Mouse (Mus musculus): ENCODE results near the gene Rhbdf2. TPM values are rescaled to one million over a fixed set of nuclear protein-coding genes. Genes with fewer than 3 reads are reported as not detected.

The Rhbdf2 gene
- total and polyA plus RNA-seq, 2 experiments from 2014 or later: 1.0 to 3.4 TPM

DNA sequence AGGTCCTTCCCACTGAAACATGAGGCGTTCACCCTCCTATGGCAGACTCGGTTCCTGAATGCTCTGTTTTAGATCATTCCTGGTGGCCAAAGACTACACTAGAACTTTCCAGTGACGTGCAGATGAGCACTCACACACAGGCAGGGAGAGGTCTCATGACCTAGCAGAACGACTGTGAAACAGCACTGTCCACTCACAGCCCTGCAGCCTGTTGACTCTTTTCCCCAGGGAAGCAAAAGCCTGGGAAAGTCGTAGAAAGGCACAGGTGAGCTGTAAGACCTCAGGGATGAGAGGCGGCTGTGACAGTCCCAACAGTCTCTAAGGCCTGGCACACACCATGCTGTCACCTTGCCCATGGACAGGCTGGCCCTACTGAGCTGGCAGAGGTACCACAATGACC is 70.5 kb downstream of the Rhbdf2 start:
- no peak overlapping the region for H3K9ac ChIP-seq (replicated peaks; ENCODE audit: low read length, poor library complexity, severe bottlenecking)

GRCm38 (mm10) chr11:116555572-116555971 is 71.2 kb downstream of the Rhbdf2 start:
- no peaks in the 10 kb centered on the region for H3K27me3 ChIP-seq (ENCODE audit: insufficient read depth, low read length)
- no peak for TF ChIP-seq CTCF (IDR thresholded peaks at IDR 0.05)
- H3K4me2 ChIP-seq (ENCODE audit: low read depth, low read length, poor library complexity, severe bottlenecking): peak overlapping the region; percentile 29
- H3K9ac ChIP-seq (replicated peaks; ENCODE audit: low read length, poor library complexity, severe bottlenecking): no peak overlapping the region; the same call in 1 of the 2 replicates
- ATAC-seq (ENCODE audit: low FRiP score) (no peak), DNase-seq (ENCODE audit: low spot score) (peak; percentile 52)
- no peak overlapping the region for H3K4me3 ChIP-seq (ENCODE audit: low read depth, low read length)
- WGBS: 75% methylated on average over 1 of the region's 1 CpGs
- H3K36me3 ChIP-seq (ENCODE audit: insufficient read depth, low read length): no peaks in the 10 kb centered on the region
- peaks cover 20% of the 10 kb centered on the region for H3K4me1 ChIP-seq (ENCODE audit: insufficient read depth, low read length)
- no peaks in the 10 kb centered on the region for H3K9me3 ChIP-seq (ENCODE audit: low read length)
- peak overlapping the region; percentile 57; the same call in 1 of the 2 replicates for H3K27ac ChIP-seq (ENCODE audit: low read depth, low read length)

More for the DNA sequence above, 70.5 kb downstream of the Rhbdf2 start:
- Histone ChIP-seq H3K4me1 (ENCODE audit: insufficient read depth, low read length) (peaks cover 20% of the 10 kb centered on the region), H3K27ac (ENCODE audit: low read depth, low read length) (peak overlapping the region; percentile 57), H3K9me3 (ENCODE audit: low read length) (no peaks in the 10 kb centered on the region), H3K27me3 (ENCODE audit: insufficient read depth, low read length) (no peaks in the 10 kb centered on the region), H3K36me3 (ENCODE audit: insufficient read depth, low read length) (no peaks in the 10 kb centered on the region), H3K4me2 (ENCODE audit: low read depth, low read length, poor library complexity, severe bottlenecking) (no peak overlapping the region), H3K4me3 (ENCODE audit: low read depth, low read length) (no peak overlapping the region)
- no peak for TF ChIP-seq CTCF (IDR thresholded peaks at IDR 0.05)
- DNase-seq (ENCODE audit: low spot score): no peak
- WGBS: 63% methylated on average over 6 of the region's 6 CpGs
- no peak for ATAC-seq (ENCODE audit: low FRiP score)

- H3K27me3 ChIP-seq (ENCODE audit: insufficient read depth, low read length): no peaks in the 10 kb centered on the region
- H3K9ac ChIP-seq (replicated peaks; ENCODE audit: low read length, poor library complexity, severe bottlenecking): peak overlapping the region; percentile 13; the same call in 1 of the 2 replicates
- no peaks in the 10 kb centered on the region for H3K36me3 ChIP-seq (ENCODE audit: insufficient read depth, low read length)
- no peaks in the 10 kb centered on the region for H3K9me3 ChIP-seq (ENCODE audit: low read length)
- TF ChIP-seq CTCF (IDR thresholded peaks at IDR 0.05): peak; percentile 87
- H3K4me1 ChIP-seq (ENCODE audit: insufficient read depth, low read length): peaks cover 20% of the 10 kb centered on the region
- 0 out of 2 replicates have a peak overlapping the region, but pooled peaks have one; percentile 38 for H3K27ac ChIP-seq (ENCODE audit: low read depth, low read length)
- no peak overlapping the region for H3K4me2 ChIP-seq (ENCODE audit: low read depth, low read length, poor library complexity, severe bottlenecking)
- no peak for ATAC-seq (ENCODE audit: low FRiP score)
- WGBS: 28% methylated on average over 12 of the region's 12 CpGs
- no peak overlapping the region for H3K4me3 ChIP-seq (ENCODE audit: low read depth, low read length)
- DNase-seq (ENCODE audit: low spot score): peak; percentile 88
Measured at GRCm38 (mm10) chr11:116554171-116554878, 72.5 kb downstream of the Rhbdf2 start.

GRCm38 (mm10) chr11:116552194-116552593 is 74.6 kb downstream of the Rhbdf2 start:
- Histone ChIP-seq H3K27me3 (ENCODE audit: insufficient read depth, low read length) (no peaks in the 10 kb centered on the region), H3K9ac (replicated peaks; ENCODE audit: low read length, poor library complexity, severe bottlenecking) (no peak overlapping the region), H3K4me1 (ENCODE audit: insufficient read depth, low read length) (peaks cover 20% of the 10 kb centered on the region), H3K9me3 (ENCODE audit: low read length) (no peaks in the 10 kb centered on the region), H3K4me2 (ENCODE audit: low read depth, low read length, poor library complexity, severe bottlenecking) (no peak overlapping the region), H3K27ac (ENCODE audit: low read depth, low read length) (no peak overlapping the region), H3K4me3 (ENCODE audit: low read depth, low read length) (no peak overlapping the region), H3K36me3 (ENCODE audit: insufficient read depth, low read length) (peaks cover 9% of the 10 kb centered on the region)
- 88% methylated on average over 1 of the region's 1 CpGs for whole genome bisulfite sequencing
- no peak for ATAC-seq (ENCODE audit: low FRiP score)
- no peak for TF ChIP-seq CTCF (IDR thresholded peaks at IDR 0.05)
- DNase-seq (ENCODE audit: low spot score): no peak

GRCm38 (mm10) chr11:116550748-116551147 is 76.1 kb downstream of the Rhbdf2 start:
- H3K4me3 ChIP-seq (ENCODE audit: low read depth, low read length): no peak overlapping the region

GRCm38 (mm10) chr11:116549273-116550038 is 77.4 kb downstream of the Rhbdf2 start:
- no peaks in the 10 kb centered on the region for H3K9me3 ChIP-seq (ENCODE audit: low read length)
- WGBS: 91% methylated on average over 11 of the region's 11 CpGs
- peaks cover 3% of the 10 kb centered on the region; the same call in 1 of the 2 replicates for H3K4me1 ChIP-seq (ENCODE audit: insufficient read depth, low read length)

More at GRCm38 (mm10) chr11:116550748-116551147, 76.1 kb downstream of the Rhbdf2 start:
- WGBS: 78% methylated on average over 7 of the region's 7 CpGs
- Histone ChIP-seq H3K27me3 (ENCODE audit: insufficient read depth, low read length) (no peaks in the 10 kb centered on the region), H3K9ac (replicated peaks; ENCODE audit: low read length, poor library complexity, severe bottlenecking) (no peak overlapping the region), H3K9me3 (ENCODE audit: low read length) (no peaks in the 10 kb centered on the region), H3K36me3 (ENCODE audit: insufficient read depth, low read length) (peaks cover 24% of the 10 kb centered on the region), H3K4me2 (ENCODE audit: low read depth, low read length, poor library complexity, severe bottlenecking) (no peak overlapping the region), H3K27ac (ENCODE audit: low read depth, low read length) (no peak overlapping the region), H3K4me1 (ENCODE audit: insufficient read depth, low read length) (peaks cover 13% of the 10 kb centered on the region)
- TF ChIP-seq CTCF (IDR thresholded peaks at IDR 0.05): no peak
- ATAC-seq (ENCODE audit: low FRiP score) (no peak), DNase-seq (ENCODE audit: low spot score) (no peak)

More at GRCm38 (mm10) chr11:116549273-116550038, 77.4 kb downstream of the Rhbdf2 start:
- DNase-seq (ENCODE audit: low spot score) (no peak), ATAC-seq (ENCODE audit: low FRiP score) (no peak)
- Histone ChIP-seq H3K4me2 (ENCODE audit: low read depth, low read length, poor library complexity, severe bottlenecking) (no peak overlapping the region), H3K9ac (replicated peaks; ENCODE audit: low read length, poor library complexity, severe bottlenecking) (no peak overlapping the region), H3K27ac (ENCODE audit: low read depth, low read length) (no peak overlapping the region), H3K27me3 (ENCODE audit: insufficient read depth, low read length) (no peaks in the 10 kb centered on the region), H3K36me3 (ENCODE audit: insufficient read depth, low read length) (peaks cover 37% of the 10 kb centered on the region), H3K4me3 (ENCODE audit: low read depth, low read length) (no peak overlapping the region)
- TF ChIP-seq CTCF (IDR thresholded peaks at IDR 0.05): no peak

Measured in midbrain, postnatal 0 days (tissue).